Mouse (Mus musculus): Measurements from ENCODE around the gene BC005537. TPM values are rescaled to one million over a fixed set of nuclear protein-coding genes. Genes with fewer than 3 reads are reported as not detected.
A peak's percentile ranks its signal among the peaks of the same experiment; 100 is the strongest.
"Not testable (repeated sequence)": the region's sequence is repeated elsewhere in the genome, so short reads cannot be mapped to it uniquely, and the experiment has no call there.

The BC005537 gene
- polyA plus RNA-seq, 1 experiment from 2014 or later, result 9.4 TPM

DNA sequence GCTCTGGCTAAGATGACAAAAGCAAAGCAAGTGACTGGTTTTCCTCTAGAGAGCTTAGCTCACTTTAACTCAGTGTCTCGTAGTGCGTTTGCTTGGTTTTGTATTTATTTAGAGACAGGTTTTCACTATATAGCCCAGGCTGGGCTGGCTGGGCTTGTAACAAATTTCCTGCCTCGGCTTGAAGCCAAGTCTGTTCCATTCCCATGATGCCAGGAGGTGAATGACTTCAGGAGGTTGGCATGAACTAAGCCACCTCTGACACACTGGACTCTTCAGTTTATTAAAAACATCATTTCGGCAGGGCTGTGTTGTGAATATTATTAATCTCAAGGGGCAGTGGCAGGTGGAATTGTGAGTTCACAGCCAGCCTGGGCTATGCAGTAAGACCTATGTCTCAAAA is 24.1 kb downstream of the BC005537 start:
- peaks cover 7% of the 10 kb centered on the region for H3K36me3 ChIP-seq
- H3K9ac ChIP-seq, result no peak overlapping the region
- H3K4me3 ChIP-seq, result no peak overlapping the region
- no peak overlapping the region for H3K4me2 ChIP-seq
- H3K9me3 ChIP-seq (replicated peaks), result no peaks in the 10 kb centered on the region; the same call in 1 of the 2 replicates
- 80% methylated on average over 4 of the region's 4 CpGs for WGBS
- ATAC-seq (ENCODE audit: insufficient number of reproducible peaks, low FRiP score), result no peak
- no peak overlapping the region for H3K27ac ChIP-seq (ENCODE audit: poor library complexity, severe bottlenecking)
- H3K4me1 ChIP-seq (replicated peaks), result peaks cover 28% of the 10 kb centered on the region
- no peaks in the 10 kb centered on the region for H3K27me3 ChIP-seq (replicated peaks)

DNA sequence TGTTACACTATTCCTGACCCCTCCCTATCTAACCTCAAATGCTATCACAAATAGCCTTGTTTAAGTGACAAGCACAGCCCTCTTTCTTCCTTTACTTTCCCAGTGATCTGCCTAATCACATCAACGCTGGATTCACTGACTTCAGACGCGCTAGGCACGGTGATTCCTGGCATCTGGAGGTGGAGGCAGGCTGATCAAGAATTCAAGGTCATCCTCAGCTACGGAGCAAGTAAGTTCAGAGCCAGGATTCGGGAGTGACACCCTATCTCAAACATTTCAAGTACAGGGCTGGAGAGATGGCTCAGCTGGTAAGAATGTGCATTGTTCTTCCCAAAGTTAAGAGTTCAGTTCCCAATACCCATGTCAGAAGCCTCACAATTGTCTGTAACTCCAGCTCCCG is 24.7 kb downstream of the BC005537 start:
- H3K4me2 ChIP-seq, result no peak overlapping the region
- H3K9me3 ChIP-seq (replicated peaks), result no peaks in the 10 kb centered on the region; the same call in 1 of the 2 replicates
- no peak overlapping the region for H3K27ac ChIP-seq (ENCODE audit: poor library complexity, severe bottlenecking)
- H3K4me3 ChIP-seq, result no peak overlapping the region
- H3K36me3 ChIP-seq, result peaks cover 7% of the 10 kb centered on the region
- no peak for ATAC-seq (ENCODE audit: insufficient number of reproducible peaks, low FRiP score)
- H3K4me1 ChIP-seq (replicated peaks), result peaks cover 28% of the 10 kb centered on the region
- no peak overlapping the region for H3K9ac ChIP-seq
- 42% methylated on average over 7 of the region's 7 CpGs for WGBS
- H3K27me3 ChIP-seq (replicated peaks), result no peaks in the 10 kb centered on the region

GRCm38 (mm10) chr13:24830756-24831352 is 29.4 kb downstream of the BC005537 start:
- Histone ChIP-seq H3K4me3 (peak overlapping the region; percentile 87), H3K4me2 (peak overlapping the region; percentile 89), H3K27ac (ENCODE audit: poor library complexity, severe bottlenecking) (peak overlapping the region; percentile 85), H3K36me3 (peaks cover 3% of the 10 kb centered on the region; the same call in 1 of the 2 replicates), H3K27me3 (replicated peaks) (no peaks in the 10 kb centered on the region), H3K9ac (peak overlapping the region; percentile 93), H3K9me3 (replicated peaks) (no peaks in the 10 kb centered on the region), H3K4me1 (replicated peaks) (peaks cover 29% of the 10 kb centered on the region)
- no peak for ATAC-seq (ENCODE audit: insufficient number of reproducible peaks, low FRiP score)
- 2% methylated on average over 20 of the region's 20 CpGs for WGBS

DNA sequence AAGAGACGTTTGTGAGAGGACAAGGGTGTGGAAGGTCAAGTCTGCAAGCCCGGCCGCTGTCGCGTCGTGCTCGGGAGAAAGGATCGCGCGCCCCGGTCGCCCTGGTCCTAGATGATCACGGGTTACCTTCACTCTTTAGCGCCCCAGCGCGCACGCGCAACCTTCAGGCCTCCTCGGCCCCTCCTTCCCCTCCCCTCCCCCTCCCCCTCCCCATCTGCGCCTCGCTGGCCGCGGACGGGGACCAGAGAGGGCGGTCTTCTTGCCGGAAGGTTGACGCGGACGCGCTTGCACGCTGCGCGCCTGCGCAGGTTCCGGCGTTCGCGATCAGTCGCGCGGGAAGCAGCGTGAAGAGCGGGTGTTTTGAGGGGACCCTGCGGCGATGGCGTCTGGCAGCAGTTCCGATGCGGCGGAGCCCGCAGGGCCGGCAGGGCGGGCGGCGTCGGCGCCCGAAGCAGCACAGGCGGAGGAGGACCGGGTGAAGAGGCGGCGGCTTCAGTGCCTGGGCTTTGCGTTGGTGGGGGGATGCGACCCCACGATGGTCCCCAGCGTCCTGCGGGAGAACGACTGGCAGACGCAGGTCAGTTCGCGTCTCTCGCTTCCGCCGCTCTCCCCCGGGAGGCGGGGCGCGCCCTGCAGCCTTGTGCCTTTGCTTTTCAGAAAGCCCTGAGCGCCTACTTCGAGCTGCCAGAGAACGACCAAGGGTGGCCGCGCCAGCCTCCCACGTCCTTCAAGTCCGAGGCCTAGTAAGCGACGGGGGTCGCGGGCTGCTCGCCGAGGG is 30.1 kb downstream of the BC005537 start, which contains the start of the genes Acot13 and Tdp2:
Gene Acot13, minus strand, starts transcription at position 188 of the 778 bp plus-strand sequence.
Gene Tdp2, plus strand, starts transcription at position 327 of the 778 bp plus-strand sequence.
- Histone ChIP-seq H3K27ac (ENCODE audit: poor library complexity, severe bottlenecking) (peak within 1 kb of the TSS; percentile 93), H3K4me3 (peak within 1 kb of the TSS; percentile 87), H3K27me3 (replicated peaks) (no peaks in the 10 kb centered on the region), H3K9me3 (replicated peaks) (no peaks in the 10 kb centered on the region), H3K4me2 (peak within 1 kb of the TSS; percentile 89), H3K9ac (peak within 1 kb of the TSS; percentile 93), H3K36me3 (peaks cover 6% of the 10 kb centered on the region; the same call in 1 of the 2 replicates), H3K4me1 (replicated peaks) (peaks cover 23% of the 10 kb centered on the region)
- peak; percentile 97 for ATAC-seq (ENCODE audit: insufficient number of reproducible peaks, low FRiP score)
- under 1% methylated on average over 90 of the region's 90 CpGs for WGBS

- Histone ChIP-seq H3K9ac (peak overlapping the region; percentile 93), H3K27ac (ENCODE audit: poor library complexity, severe bottlenecking) (peak overlapping the region; percentile 93), H3K36me3 (peaks cover 7% of the 10 kb centered on the region), H3K4me2 (peak overlapping the region; percentile 89), H3K9me3 (replicated peaks) (no peaks in the 10 kb centered on the region), H3K27me3 (replicated peaks) (no peaks in the 10 kb centered on the region), H3K4me1 (replicated peaks) (peaks cover 21% of the 10 kb centered on the region), H3K4me3 (peak overlapping the region; percentile 87)
- WGBS, result 3% methylated on average over 21 of the region's 21 CpGs
- no peak for ATAC-seq (ENCODE audit: insufficient number of reproducible peaks, low FRiP score)
These were observed 30.8 kb downstream of the BC005537 start for GRCm38 (mm10) chr13:24832131-24832810.

DNA sequence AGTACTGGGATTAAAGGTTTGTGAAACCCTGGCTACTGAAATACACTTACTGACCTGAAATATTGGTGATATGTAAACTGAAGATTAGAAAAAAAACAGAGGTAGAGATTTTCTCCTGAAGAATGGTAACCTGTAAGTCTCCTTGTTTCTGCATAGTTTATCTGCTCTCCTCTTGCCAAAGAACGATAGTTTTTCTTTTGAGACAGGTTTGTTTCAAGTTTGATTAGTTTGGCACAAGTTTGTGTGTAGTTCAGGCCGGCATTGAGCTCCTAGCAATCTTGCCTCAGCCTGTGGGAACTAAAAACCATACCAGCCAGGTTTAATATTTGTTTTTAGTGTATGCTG is 31.3 kb downstream of the BC005537 start:
- H3K4me2 ChIP-seq, result peak overlapping the region; percentile 89
- no peaks in the 10 kb centered on the region for H3K27me3 ChIP-seq (replicated peaks)
- WGBS, result 57% methylated on average over 2 of the region's 2 CpGs
- no peak for ATAC-seq (ENCODE audit: insufficient number of reproducible peaks, low FRiP score)
- H3K27ac ChIP-seq (ENCODE audit: poor library complexity, severe bottlenecking), result no peak overlapping the region
- H3K36me3 ChIP-seq, result peaks cover 10% of the 10 kb centered on the region
- no peaks in the 10 kb centered on the region for H3K9me3 ChIP-seq (replicated peaks)
- peaks cover 17% of the 10 kb centered on the region for H3K4me1 ChIP-seq (replicated peaks)
- H3K9ac ChIP-seq, result peak overlapping the region; percentile 93
- H3K4me3 ChIP-seq, result peak overlapping the region; percentile 87

- 91% methylated on average over 8 of the region's 8 CpGs for WGBS
- Histone ChIP-seq H3K36me3 (peaks cover 31% of the 10 kb centered on the region), H3K4me1 (replicated peaks) (peaks cover 12% of the 10 kb centered on the region)
- H3K4me3 ChIP-seq; H3K9me3 ChIP-seq (replicated peaks); H3K27me3 ChIP-seq (replicated peaks); H3K9ac ChIP-seq; ATAC-seq (ENCODE audit: insufficient number of reproducible peaks, low FRiP score); H3K27ac ChIP-seq (ENCODE audit: poor library complexity, severe bottlenecking); H3K4me2 ChIP-seq: not testable (repeated sequence)
These were observed 36.3 kb downstream of the BC005537 start for GRCm38 (mm10) chr13:24837765-24838164.

DNA sequence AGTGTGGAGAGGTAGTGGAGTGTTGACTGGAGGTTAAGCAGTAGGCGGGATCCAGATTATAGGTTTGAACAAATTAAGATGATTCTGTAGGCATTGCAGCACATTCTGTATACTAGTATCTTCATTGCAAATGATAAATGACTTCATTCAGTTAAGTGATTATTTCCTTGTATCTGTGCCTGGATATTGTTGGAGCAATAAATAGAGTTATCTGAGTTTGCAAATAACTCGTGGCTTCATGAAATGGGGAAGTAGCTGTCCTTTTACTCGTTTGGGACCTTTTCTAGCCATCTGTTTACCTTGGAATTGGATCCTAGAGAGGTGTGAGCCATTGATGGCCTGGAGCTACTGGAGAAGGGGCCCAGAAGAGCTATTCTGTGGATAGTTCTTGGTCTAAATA is 38.4 kb downstream of the BC005537 start:
- Histone ChIP-seq H3K9ac (no peak overlapping the region), H3K4me1 (replicated peaks) (peaks cover 3% of the 10 kb centered on the region; the same call in 1 of the 2 replicates), H3K4me3 (no peak overlapping the region), H3K27ac (ENCODE audit: poor library complexity, severe bottlenecking) (no peak overlapping the region), H3K4me2 (no peak overlapping the region), H3K27me3 (replicated peaks) (no peaks in the 10 kb centered on the region), H3K9me3 (replicated peaks) (no peaks in the 10 kb centered on the region), H3K36me3 (peaks cover 31% of the 10 kb centered on the region)
- 79% methylated on average over 3 of the region's 3 CpGs for WGBS
- no peak for ATAC-seq (ENCODE audit: insufficient number of reproducible peaks, low FRiP score)

DNA sequence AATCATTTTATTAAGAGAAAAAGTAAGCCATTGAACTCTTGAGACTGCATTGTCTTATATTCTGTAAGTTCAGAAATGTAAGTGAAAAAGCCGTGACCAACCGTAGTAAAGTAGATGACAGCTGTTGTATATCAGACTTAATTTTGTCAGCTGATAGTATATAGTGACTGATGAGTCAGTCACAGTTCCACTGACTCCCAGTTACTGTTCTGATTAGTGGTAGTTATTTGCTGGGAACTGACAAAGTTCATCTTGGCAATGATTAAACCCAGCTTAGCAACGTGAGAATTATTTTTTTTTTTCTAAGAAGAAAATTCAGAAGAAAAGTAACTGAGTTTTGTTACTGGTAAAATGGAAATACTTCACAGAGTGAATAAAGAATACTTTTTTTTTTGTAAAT is 40.2 kb downstream of the BC005537 start:
- no peak overlapping the region for H3K4me3 ChIP-seq
- no peak for ATAC-seq (ENCODE audit: insufficient number of reproducible peaks, low FRiP score)
- H3K9ac ChIP-seq, result no peak overlapping the region
- 72% methylated on average over 3 of the region's 3 CpGs for WGBS
- no peaks in the 10 kb centered on the region; the same call in 1 of the 2 replicates for H3K27me3 ChIP-seq (replicated peaks)
- no peak overlapping the region for H3K27ac ChIP-seq (ENCODE audit: poor library complexity, severe bottlenecking)
- peaks cover 8% of the 10 kb centered on the region; the same call in 1 of the 2 replicates for H3K4me1 ChIP-seq (replicated peaks)
- no peaks in the 10 kb centered on the region for H3K9me3 ChIP-seq (replicated peaks)
- H3K36me3 ChIP-seq, result peaks cover 25% of the 10 kb centered on the region
- no peak overlapping the region for H3K4me2 ChIP-seq

DNA sequence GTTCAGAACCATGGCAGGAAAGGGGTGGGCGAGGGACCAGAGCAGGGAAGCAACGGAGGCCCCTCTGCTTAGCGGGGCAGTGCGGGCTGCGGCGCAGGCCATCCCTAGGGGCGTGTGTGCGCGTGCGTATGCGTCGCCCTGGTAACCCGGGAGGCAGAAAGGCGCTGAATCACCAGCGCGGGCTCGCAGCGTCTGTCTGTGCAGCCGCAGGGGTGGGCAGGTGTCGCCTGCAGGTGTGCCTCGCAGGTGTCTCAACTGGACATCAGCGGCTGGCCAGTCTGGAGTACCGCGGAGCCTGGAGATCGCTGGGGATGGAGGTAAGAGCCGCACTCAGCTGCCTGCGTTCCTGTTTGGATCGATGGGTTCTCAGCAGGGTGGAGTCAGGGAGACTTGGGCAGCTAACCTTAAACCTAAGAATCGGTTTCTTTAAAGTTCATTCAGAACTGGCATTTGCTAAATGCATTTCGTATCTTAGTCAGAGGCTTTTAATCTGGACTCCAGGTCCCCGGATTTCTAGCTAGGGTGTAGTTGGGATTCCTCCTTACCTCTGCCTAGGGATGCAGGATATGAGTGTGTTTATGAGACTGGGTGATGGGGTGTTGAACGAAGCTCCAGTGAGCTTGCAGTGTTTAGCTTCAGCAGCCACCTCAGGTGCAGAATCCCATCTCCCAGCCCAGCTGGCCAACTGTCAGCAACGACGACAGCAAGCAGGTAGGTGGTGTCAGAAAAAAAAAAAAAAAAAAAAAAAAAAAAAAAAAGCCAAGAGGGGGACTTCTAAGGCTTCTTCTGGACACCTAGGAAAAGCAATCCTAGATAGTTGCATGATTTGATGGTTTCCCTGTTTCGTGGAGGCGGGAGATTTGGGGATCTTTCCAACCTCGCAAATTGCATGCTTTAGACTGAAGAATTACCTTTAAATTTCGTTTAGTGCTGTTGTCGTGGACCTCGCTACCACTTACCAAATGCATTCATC is 43.8 kb downstream of the BC005537 start, which contains the start of gene D130043K22Rik:
Gene D130043K22Rik, plus strand, starts transcription at position 153 of the 973 bp plus-strand sequence.
- Histone ChIP-seq H3K4me1 (replicated peaks) (peaks cover 8% of the 10 kb centered on the region; the same call in 1 of the 2 replicates), H3K4me2 (peak within 1 kb of the TSS; percentile 85), H3K9me3 (replicated peaks) (no peaks in the 10 kb centered on the region), H3K27ac (ENCODE audit: poor library complexity, severe bottlenecking) (no peak within 1 kb of the TSS), H3K4me3 (peak within 1 kb of the TSS; percentile 50), H3K27me3 (replicated peaks) (no peaks in the 10 kb centered on the region; the same call in 1 of the 2 replicates), H3K36me3 (peaks cover 8% of the 10 kb centered on the region), H3K9ac (peak within 1 kb of the TSS; percentile 38)
- ATAC-seq (ENCODE audit: insufficient number of reproducible peaks, low FRiP score), result peak; percentile 69; the same call in 1 of the 2 replicates
- 15% methylated on average over 40 of the region's 40 CpGs for WGBS
